ENCODE assay signal across 16 mouse cellular contexts in the genomic region with DNA sequence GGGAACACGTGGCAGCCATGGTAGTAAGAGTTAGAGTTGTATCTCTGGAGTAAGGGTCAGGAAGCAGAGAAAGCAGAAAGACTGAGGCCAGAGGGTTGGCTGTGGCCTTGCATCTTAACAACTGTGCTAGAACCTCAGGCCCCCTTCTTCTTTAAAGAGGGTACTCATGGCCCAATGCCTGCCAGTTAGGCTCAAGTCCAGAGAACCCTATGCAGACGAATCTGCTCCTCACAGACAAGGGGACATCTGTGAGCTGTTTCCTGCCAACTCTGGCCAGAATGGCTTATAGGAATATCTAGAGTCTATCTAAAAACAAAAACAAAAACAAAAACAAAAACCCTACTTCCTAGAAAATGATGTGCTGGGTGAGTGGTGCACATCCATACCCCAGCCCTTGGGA.
"Had no signal": no experiment of that assay in that cellular context is flagged by ENCODE, and none has a peak within 500 bp of the region (broad histone marks: within the 10 kb centered on the region; RNA-seq: fewer than 3 reads in every experiment).

No protein-coding gene starts in this region.

- DNase-seq: cerebellum, adult 8-10 months; cerebellum, adult 9-10 months; cerebellum, adult 9-11 months; cerebellum, postnatal 14 days; cerebellum, postnatal 25 days; cerebellum, postnatal 36 days; embryo, embryonic 11 days; forebrain, postnatal 0 days; gastrocnemius, adult 2 months; gastrocnemius, postnatal 10 days; gastrocnemius, postnatal 14 days; gastrocnemius, postnatal 25 days; gastrocnemius, postnatal 36 days; heart, adult 11 months; heart, adult 18-20 months; heart, adult 2 months had no signal
